Comparison of ENCODE assay signal across 9 mouse cellular contexts in the genomic region with DNA sequence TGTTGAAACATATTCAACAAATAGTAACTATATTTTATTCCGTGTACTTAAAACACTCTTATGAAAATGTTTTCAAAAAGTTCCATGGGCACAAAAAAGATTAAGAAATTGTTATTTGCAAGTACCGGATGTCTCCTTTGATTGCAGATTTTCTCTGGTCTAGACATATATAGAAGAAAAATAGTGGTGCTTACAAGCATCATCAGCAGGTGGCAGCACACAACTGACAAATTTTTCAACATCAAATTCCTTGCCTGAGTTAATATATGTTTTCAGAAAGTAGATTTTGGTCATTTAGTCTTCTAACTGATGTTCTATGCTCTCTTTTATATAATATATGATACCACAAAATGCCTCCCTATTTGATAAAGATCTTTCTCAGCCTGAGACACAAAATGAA. TPM values are rescaled to one million over a fixed set of nuclear protein-coding genes. Genes with fewer than 3 reads are reported as not detected.
DNase-seq lines count a peak whose midpoint lies in the region; ATAC-seq and TF ChIP-seq lines count a peak whose summit lies in the region.
"Had no signal": no experiment of that assay in that cellular context is flagged by ENCODE, and none has a peak within 500 bp of the region (broad histone marks: within the 10 kb centered on the region; RNA-seq: fewer than 3 reads in every experiment).

No protein-coding gene starts in this region.

- no peak overlapping the region for H3K4me3 ChIP-seq in heart, adult 2 months
- H3K4me3 ChIP-seq in heart, embryonic 12.5 days: no peak overlapping the region
- H3K4me3 ChIP-seq: myocyte had no signal

- no peak for TF ChIP-seq POLR2A in heart, adult 2 months (IDR thresholded peaks at IDR 0.05; ENCODE audit: insufficient read depth, low read depth, low read length)

- peak; percentile 78 for TF ChIP-seq CTCF in heart, adult 2 months (IDR thresholded peaks at IDR 0.05)

- no peak overlapping the region for H3K27ac ChIP-seq in heart, adult 2 months
- H3K27ac ChIP-seq in heart, embryonic 12.5 days (ENCODE audit: poor library complexity, severe bottlenecking): no peak overlapping the region

- peak in 1 of 2 experiments; percentile 23 for DNase-seq in heart, adult 2 months
- DNase-seq in 3134 (ENCODE audit: extremely low read depth, insufficient read length, low spot score): peak; percentile 20
- DNase-seq in NIH3T3 (ENCODE audit: low read depth): peak; percentile 84
- peak; percentile 58 for DNase-seq in kidney, postnatal 4 days
- peak; percentile 46 for DNase-seq in lung, postnatal 14 days
- DNase-seq in thymus, postnatal 25 days: peak; percentile 60

- no peak for ATAC-seq in heart, embryonic 12.5 days (ENCODE audit: insufficient number of reproducible peaks, low FRiP score)
- peak; percentile 84 for ATAC-seq in common myeloid progenitor, adult 5-6 weeks (replicated peaks; ENCODE audit: low read depth, poor library complexity, severe bottlenecking)

- H3K4me2 ChIP-seq in heart, embryonic 12.5 days: no peak overlapping the region

- no peaks in the 10 kb centered on the region for H3K9me3 ChIP-seq in heart, embryonic 12.5 days (replicated peaks)

- 11% methylated on average over 2 of the region's 2 CpGs for WGBS in heart, adult 2 months
- WGBS in heart, embryonic 12.5 days: 20% methylated on average over 2 of the region's 2 CpGs

- no peaks in the 10 kb centered on the region for H3K4me1 ChIP-seq in heart, adult 2 months (ENCODE audit: control insufficient read depth, insufficient read depth, low read length)
- H3K4me1 ChIP-seq in heart, embryonic 12.5 days (replicated peaks): no peaks in the 10 kb centered on the region

- no peak overlapping the region for H3K9ac ChIP-seq in heart, adult 2 months (ENCODE audit: low read depth, low read length)
- H3K9ac ChIP-seq in heart, embryonic 12.5 days: no peak overlapping the region

- H3K27me3 ChIP-seq in heart, adult 2 months (ENCODE audit: control insufficient read depth, insufficient read depth, low read length): no peaks in the 10 kb centered on the region
- no peaks in the 10 kb centered on the region for H3K27me3 ChIP-seq in heart, embryonic 12.5 days (replicated peaks)

- no peak for TF ChIP-seq EP300 in heart, adult 2 months (IDR thresholded peaks at IDR 0.05; ENCODE audit: insufficient read depth, low read depth, low read length)

- no peaks in the 10 kb centered on the region for H3K79me2 ChIP-seq in heart, adult 2 months (replicated peaks; ENCODE audit: control insufficient read depth, insufficient read depth, low read length)

- no peaks in the 10 kb centered on the region for H3K36me3 ChIP-seq in heart, adult 2 months (ENCODE audit: control insufficient read depth, insufficient read depth, low read length)
- no peaks in the 10 kb centered on the region for H3K36me3 ChIP-seq in heart, embryonic 12.5 days

- intact Hi-C loops in heart, adult 2 months (cut with DNase I): loop anchor here (1.0 kb wide), 1 partner anchor 234 kb away; no protein-coding TSS in a partner anchor

RNA-seq across cellular contexts. Expression of a gene that starts 41.0 kb away (rescaled TPM):
- total RNA-seq in heart, adult 2 months (2021): 10 to 100 TPM in 1 of 2 experiments, 1 to 10 TPM in 1; 9.6 to 13.6 TPM
- 2.2 and 3.8 TPM in 2 replicates for polyA plus RNA-seq in heart, adult 2 months (2012; rRNA removed)
- 16.0 and 16.3 TPM in 2 replicates for polyA plus RNA-seq in heart, embryonic 12.5 days (2016; fragmentation: Nextera tagmentation; extraction: Ambion mirVana)
- total RNA-seq in common myeloid progenitor, adult 5-6 weeks (2017): 22.8 and 24.1 TPM in 2 replicates
